Mouse (Mus musculus) ovary, adult 18-20 months (tissue): ENCODE measurements around the gene Rbfox1.
A peak's percentile ranks its signal among the peaks of the same experiment; 100 is the strongest.

ENCODE experiments used
- DNase-seq: peaks from one replicate; pipeline ENCODE4 v3.0.0; 2022; ENCODE audit warnings: low spot score, mixed read lengths

Gene Rbfox1

DNA sequence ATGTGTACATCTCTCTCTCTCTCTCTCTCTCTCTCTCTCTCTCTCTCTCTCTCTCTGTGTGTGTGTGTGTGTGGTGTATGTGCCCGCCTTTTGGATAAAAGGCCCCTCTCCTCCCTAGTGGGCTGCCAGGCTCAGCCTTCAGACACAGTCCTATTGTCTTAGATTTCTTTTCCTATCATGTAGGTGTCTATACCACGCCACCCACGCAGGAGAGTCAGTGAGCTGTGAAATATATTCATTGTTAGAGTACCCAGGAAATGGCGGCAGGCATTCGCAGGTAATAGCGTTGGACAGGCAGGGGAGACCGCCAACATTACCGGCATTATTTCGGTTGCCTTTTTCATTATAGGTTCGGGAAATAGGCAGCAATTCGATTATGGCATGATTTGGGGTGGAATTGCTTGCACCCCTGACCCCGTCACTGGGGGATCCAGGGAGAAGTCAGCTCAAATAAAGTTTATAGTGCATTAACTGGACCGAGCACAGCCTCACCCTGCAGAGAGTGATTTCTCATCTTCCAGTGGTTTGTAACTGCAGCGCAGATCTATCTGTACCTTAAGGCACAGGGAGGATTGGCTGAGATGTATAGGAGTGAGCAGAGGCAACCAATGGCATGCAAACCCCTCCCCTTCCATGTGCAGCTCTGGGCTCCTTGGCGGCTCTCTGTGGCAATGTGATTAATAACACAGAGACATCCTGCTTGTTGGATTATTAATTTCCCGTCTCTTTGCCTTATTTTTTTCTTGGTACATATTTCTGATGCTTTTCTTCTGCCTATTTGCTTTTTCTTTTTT lies 1264.1 kb downstream of the Rbfox1 start:
- no peak for DNase-seq

DNA sequence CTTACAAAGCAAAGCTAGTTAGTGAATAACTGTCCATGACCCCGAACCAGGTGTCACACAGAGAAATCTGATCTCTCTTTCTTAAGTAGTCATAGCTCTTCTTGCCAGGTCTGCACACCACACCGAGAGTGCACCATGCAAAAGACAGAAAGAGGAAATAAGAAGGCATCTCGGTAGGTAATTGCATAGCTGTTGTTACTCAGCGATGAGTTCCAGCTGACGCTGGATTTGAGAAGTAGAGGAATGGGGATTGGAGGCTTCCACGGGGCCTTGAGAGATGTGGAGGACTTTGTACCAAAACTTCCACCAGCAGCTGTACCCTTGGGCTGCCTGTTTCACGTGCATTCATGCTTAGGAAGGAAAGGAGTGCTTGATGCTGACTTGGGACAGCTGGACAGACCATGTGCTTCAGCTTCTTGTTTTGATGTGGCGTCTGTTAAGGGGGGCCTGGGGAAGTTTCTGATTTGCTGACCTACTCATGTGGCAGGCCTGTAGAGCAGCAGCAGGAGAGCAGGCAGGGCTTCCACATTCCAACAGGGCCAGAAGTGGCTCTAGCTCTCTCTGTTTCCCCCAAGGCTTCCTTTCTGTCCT lies 1265.1 kb downstream of the Rbfox1 start:
- peak; percentile 10 for DNase-seq

DNA sequence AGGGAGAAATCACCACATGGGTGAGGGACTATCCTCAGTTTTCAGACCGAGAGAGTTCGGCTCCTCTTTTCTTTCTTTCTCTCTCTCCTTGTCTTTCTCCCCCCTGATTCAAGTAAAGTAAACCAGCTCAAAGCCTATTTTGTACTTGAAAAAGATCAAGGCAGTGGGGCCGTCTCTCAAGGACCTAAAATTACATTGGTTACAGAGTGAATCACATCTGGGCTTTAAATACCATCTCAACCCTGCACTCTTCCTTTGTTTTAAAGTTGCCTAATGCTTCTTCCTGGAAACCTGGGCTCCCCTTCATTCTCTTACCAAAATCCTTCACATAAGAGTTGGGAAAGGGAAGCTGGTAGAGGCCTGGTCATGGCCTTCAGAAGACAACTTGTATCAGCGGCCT lies 1267.2 kb downstream of the Rbfox1 start:
- no peak for DNase-seq

DNA sequence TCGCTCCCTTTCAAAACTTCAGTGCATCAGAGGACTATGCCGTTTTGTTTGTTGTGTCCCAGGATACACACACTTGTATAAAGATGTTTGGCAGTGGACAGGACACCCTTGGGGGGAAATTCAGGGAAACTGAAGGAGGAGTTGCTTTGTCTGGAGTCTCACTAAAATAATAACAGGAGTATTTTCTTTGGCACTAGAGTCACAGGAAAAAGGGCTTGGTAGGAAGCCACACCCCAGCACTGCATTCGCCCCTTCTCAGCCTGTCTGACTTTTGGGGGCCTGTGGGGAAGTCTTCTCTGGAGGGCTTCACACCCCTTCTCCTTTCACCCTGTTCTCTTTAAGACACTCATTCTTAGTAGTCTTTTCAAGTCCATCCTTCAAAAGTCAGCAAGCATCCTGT lies 1269.5 kb downstream of the Rbfox1 start:
- DNase-seq = no peak

DNA sequence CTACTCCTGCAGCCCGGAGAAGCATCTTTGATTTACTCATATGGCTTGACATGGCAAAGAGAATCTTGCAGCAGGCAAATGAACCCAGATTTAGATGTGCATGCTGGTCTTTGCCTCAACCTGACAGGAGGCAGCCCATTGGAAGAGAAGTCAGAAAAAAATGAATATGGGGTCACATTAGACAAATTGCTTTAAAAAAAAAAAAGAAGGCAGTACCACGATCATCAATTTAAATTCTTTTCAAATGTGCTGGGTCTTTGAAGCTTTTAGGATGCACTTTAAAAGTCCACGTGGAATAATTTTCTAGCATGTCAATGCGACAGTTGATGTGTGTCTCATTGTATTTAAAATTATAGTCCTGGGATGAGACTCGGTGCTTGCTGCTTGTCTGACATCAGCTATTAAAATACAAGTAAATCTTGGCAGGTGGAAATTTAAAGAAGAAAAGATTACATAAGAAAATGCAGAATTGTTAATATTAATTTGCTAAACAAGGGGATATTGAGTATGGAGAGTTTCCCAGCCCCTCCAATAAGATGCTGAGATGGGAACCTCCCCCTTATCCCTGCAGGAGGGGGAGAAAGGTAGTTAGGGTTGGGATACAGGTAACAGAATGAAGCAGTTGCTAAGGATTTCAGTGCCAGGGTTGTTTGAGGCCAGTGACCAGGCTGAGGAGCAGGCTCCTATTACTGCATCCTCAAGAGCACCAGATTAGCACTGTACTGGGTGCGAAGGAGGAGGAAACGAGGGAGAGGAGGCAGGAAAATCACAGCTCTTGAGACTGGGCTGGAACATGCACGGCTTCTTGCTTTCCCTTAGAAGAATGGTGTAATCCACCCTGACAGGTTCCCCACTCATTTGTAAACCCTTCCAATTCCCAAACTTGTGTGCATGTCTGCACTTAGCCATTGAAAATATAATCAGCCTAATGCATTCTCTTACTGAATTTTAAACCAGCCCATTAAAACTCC lies 1274.0 kb downstream of the Rbfox1 start:
- DNase-seq = no peak

DNA sequence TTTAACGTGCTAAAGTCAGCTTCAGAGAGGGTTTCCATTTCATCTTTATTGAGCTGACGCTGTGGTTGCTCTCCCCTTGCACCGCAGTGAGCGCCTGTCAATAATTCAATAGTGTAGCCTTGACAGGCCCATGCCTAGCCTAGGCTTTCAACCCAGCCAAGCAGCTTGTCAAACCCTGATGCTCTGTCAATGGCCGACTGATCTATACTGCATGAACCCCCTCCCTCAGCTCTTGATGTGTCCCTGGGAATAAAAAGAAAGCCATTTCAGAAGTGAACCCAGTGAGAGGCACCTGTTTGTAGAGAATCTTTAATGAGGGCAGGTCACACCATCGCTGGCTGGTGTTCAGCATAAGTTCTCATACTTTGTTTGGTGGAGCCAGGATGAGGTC lies 1274.7 kb downstream of the Rbfox1 start:
- DNase-seq = no peak

DNA sequence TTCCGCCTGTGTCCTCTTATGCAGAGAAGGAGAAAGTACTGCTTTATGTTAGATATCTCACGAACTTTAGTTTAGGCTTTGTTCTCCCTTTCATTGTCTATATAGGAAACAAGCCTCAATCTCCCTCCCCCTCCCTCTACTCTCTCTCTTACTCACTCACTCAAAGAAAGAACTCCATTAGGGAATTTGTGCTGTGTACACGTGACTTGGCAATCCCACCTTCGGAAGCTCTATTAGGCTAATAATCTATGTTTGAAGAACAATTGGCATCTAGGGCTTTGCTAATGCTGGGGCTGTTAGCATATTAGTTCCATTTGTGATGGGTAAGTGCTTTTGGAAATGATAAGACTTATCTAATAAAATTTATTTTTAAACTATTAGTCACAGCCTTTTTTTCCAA lies 1277.0 kb downstream of the Rbfox1 start:
- DNase-seq = no peak

DNA sequence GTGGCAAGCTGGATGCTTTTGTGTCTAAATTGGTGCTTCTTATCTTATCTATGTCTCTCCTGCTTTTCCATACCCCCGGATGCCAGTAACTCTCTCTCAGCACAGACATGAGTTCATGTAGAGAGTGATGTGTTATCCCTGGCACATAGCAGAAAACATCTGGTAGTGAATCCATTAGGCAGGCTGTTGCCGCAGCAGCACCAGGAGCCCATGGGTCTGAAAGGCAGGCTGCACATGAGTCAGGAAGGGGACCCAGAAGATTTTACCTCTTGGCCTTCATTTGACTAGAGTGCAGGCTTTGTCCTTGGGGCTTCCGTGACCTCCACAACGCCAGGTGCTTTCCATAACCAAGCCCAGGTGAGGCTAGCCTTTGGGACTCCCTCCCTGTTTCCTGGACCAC lies 1278.5 kb downstream of the Rbfox1 start:
- DNase-seq = no peak

DNA sequence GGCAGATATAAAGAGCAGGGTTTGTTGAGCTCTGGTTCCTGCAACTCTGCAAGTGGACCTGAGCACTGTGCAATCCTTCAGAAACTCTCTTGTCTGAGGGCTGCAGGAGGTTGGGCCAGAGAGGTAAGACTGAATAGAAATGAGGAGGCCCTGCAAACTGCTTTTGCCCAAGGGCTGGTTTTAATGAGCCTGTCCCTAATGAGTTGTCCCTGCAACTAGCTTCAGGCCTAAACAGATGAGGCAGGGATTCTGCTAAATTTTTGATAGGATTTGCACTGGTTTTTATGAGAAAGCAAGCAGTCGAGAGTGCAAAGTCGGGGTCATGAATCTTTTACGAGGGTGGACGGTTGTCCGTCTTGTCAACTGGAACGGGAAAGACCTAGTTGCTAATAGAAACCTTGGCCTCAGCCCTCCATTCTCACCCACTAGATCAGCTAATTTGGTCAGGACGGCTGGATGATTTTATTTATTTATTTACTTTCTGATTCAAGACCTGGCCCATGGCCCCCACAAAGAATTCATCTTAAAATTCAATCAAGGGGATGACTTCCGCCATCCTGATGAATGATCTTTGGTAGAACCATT lies 1279.1 kb downstream of the Rbfox1 start:
- no peak for DNase-seq

DNA sequence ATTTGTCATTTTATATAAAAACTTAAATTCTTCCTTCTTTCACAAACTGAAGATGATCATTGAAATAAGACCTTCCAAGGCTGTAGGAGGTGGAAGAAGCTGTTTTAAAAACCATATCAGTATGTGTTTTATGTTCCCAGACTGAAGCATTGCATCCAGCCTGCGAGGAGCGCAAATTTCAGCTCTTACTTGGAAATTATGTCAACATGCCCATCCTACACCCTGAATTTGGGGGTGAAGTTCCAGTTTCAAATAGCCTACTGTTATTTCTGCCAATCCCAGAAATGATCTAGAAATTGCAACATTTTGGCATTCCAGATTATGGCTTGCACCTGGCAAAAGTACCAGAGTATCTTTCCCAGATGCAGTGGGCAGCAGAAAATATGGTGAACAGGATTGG lies 1290.8 kb downstream of the Rbfox1 start:
- no peak for DNase-seq

DNA sequence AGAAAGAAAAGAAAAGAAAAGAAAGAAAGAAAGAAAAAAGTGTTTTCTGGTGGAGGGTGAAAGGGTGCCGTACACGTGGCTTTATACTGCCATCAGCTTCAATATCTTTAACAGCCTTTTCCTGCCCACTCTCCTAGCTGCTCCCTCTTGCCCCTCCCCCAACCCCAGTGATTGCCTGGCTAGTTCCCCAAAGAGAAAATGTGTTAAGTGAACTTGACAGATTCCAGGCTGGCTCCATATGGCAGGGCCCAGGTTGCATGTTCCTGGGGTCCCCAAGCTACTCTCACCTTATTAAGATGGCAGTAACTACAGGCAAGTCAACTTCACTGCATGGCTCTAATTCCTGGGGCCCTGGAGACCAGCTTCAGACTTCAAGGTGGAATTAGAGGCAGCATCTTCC lies 1302.6 kb downstream of the Rbfox1 start:
- DNase-seq = no peak

DNA sequence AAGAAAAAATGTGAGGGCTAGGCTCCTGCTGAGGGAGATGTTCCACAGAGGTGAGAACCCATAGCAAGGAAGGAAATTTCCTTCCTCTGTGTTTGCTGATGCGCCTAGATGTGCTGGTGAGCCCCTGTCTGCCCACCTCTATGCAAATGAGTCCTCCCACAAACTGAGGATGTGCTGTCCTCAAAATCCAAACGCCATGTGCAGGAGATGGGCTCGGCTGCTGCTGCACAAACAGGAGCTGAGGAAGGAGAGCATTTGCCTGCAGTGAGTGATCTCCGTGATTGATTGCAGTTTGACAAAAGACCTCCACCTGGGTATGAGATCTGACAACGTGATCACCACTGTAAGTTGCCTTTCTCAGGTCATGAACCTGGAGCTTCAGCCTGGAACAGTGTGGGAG lies 1308.4 kb downstream of the Rbfox1 start:
- DNase-seq = no peak

DNA sequence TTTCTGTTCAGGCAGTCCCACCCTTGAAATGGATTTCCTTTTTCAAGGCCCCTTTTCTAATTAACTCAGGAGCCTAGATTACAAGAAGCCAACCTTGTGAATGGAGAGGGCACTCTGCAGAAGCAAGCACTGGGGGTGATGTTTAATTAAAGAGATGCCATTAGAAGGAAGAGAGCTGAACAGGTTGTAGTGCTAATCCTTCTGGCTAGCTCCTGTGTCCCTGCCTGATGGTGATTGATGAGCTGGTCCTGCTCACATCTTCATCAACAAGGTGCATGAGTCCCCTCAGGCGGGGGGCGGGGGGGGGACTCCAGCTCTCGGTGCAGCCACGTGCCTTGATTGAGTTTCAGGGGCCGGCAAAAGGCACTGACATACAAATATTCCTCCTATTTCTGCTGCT lies 1312.8 kb downstream of the Rbfox1 start:
- no peak for DNase-seq

DNA sequence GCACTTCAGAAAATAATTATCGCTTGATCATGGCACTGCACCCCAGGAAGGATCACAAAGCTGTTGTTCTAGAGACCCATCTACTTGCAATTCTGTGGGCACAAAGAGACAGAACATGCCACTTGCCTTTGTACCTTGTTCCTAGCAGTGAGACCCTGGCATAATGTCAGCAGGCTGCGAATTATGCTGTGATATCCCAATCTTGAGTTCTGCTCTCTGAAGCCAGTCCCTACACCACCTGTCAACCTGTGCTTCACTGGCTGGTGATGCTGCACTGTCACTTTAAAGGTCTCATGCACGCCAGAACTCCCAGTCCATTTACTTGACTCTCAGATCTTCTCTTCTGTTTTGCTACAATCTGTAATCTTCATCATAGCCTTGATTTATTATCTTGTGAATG lies 1315.1 kb downstream of the Rbfox1 start:
- DNase-seq = no peak

DNA sequence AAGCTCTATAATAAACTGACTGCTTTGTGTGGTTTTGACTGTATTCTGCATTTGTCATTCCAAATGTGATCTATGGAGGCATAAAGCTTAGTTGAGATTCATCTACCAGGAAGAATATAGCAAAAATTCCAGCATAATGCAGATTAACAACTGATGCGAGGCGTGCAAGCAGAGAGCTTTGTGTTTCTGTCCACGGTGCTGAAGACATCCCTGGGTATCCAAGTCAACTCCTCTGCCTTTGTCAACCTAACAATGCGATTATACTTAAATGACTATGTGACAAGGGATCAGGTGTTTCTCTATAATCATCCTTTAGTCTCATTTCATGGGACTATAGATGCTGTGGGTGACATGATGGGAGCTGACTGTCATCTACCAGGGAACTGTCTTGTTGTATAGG lies 1316.7 kb downstream of the Rbfox1 start:
- no peak for DNase-seq

DNA sequence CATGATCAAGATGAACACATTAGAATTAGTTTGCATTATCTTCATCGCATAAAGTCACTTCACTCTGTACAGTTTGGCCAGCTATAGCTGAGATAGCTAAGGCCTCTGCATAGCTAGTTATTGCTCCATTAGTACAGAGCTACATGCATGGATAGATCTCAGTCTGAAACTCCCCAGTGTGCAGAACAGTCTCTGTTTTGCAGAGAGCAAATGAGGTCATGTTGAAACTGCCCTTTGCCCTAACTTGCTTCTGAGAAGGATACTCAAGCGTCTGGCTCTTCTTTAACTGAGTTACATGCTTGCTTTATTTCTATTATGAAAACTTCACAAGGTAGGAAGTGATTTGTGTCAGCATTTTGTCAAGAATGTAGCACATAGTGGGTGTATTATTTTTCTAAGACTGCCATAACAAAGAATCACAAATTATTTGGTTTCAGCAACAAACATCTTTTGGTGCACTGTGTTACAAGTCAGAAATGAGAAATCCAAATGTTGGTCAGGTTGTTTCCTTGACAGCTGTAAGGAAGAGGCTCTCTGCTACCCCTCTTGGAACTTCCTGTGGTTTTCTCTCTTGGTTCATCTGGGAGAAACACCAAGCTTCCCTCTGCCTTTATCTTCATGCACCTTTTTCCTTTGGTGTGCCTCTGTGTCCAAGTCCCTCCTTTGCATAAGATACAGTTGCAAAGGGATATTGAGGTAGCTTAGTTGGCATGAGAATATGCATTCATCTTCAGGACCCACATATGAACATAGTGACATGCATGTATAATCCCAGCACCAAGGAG lies 1321.2 kb downstream of the Rbfox1 start:
- DNase-seq = no peak

DNA sequence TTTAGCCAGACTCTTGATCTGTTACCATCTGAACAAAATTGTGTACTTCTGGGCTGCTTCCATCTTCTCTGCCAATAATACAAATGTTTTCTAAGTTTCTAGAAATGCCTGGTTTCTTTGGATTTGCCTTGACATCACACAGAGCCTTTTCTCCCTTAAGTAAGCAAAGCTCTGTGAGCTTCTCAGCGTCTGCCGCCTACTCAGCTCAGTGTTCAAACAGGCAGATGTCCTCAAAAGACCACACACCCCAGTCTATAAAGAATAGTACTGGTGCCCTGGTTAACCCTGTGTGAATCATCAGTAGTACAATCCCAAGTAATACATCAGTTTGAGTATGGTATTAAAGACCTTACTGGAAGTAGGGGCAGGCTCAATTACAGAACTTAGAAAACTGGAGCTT lies 1322.4 kb downstream of the Rbfox1 start:
- DNase-seq = no peak

DNA sequence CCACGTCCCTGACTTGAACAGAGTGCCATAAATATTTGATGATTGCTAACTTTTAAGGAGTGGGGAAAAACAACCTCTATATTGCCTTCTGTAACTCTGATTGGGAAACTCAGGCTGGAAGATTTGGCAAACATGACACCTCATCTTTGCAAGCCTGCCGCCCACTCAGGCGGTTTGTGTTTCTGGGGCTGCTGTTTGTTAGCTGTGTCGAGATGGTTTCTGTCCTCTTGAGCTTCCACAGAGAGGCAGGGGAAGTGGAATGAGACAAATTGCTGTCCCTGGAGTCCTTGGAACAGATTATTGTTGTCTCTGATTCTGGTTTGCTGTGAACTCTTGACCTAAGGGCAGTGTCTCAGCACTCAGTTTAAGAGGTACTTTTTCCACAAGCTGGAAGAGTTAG lies 1327.6 kb downstream of the Rbfox1 start:
- DNase-seq = no peak

DNA sequence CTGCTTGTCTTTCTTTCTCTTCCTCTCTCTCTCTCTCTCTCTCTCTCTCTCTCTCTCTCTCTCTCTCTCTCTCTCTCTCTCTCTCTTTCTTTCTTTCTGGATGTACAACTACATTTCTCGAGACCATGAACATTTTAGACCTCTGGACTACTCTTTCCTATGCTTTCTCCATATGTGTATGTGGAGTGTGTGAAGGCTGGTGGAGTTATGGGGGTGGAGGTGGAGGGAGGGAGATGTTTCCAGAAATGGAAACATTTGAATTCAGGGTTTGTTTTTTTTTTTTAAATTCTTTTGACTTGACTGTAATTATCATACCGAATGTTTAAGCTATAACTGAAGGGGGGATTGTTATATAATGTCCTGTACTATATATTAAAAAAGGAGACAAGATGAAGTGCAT lies 1338.1 kb downstream of the Rbfox1 start:
- DNase-seq = no peak

DNA sequence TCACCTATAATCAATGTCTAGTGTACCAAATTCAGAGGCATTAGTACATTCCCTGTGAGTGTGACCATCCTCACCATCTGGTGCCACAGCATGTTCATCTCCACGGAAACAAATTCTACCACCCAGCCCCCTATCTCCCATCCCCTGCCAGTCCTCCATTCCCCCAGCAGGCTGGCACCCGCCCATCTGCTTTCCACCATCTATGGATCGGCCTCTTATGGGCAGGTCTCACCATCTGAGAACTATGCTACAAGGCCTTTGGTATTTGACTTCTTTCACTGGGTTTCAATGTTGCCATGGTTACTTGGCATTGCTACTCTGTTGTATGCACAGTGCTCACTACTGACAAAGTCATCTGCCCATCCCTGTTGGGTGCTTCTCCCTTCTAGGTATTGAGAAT lies 1340.8 kb downstream of the Rbfox1 start:
- DNase-seq = no peak

DNA sequence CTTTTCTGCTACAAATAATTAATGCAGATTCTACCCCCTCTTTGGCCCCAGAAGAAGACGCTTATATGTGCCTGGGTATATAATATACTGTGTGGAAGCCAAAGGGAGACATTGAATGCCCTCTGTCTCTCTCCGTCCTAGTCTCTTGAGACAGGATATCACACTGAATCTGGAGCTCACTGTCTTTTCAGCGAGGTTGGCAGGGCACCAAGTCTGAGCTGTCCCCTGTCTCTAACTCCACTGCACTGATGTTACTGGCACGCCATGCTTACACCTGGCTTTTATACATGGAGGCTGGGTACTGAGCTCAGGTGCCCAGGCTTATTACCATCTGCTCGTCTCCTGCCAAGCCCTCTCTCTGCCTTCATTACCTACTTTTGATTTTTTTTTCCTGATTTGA lies 1343.1 kb downstream of the Rbfox1 start:
- no peak for DNase-seq

DNA sequence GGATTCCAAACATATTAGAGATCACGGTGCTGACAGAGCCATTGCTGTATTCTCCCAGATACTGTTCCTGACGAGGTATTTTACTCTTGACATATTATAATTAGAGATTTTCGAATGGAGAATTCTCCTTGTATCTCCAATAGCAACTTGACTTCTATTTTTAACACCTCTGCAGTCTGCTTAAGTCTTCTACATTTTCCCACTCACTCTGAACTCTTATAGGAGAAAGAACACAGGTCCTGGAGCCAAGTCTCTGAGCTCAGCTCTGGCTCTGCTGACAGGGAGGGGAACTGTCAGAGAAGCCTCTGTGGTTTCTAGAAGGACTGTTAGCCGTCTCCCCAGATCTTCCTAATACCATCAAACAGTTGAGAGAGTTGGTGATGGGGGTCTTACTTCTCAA lies 1344.1 kb downstream of the Rbfox1 start:
- DNase-seq = no peak
